Mouse (Mus musculus): ENCODE data around the gene Cacna2d3. TPM values are rescaled to one million over a fixed set of nuclear protein-coding genes. Genes with fewer than 3 reads are reported as not detected.
A peak's percentile ranks its signal among the peaks of the same experiment; 100 is the strongest.

Cacna2d3 gene
- polyA plus RNA-seq, 1 experiment from 2014 or later, result not detected

DNA sequence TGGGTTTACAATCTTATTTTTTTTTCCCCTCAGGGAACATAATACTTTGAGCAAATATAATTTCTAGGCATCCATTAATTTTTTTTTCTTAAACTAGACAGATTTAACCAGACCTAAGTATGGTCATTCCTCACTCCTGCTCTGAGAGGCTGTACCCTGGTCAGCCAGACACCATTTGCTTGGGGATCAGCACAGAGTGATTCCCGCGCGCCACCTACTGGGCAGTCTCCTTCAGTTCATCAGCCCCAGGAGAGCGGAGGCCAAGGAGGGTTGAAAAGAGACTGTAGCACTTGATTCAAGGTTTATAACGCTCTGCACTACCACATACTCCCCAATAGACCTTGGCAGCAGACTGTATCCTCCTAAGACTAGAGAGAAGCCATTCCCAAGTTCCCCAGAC lies 631.6 kb downstream of the Cacna2d3 start:
- Histone ChIP-seq H3K9ac (replicated peaks) (no peak overlapping the region), H3K9me3 (ENCODE audit: low read length) (no peaks in the 10 kb centered on the region), H3K36me3 (replicated peaks; ENCODE audit: insufficient read depth, low read length) (no peaks in the 10 kb centered on the region), H3K27me3 (ENCODE audit: insufficient read depth, low read length) (no peaks in the 10 kb centered on the region), H3K4me1 (ENCODE audit: insufficient read depth) (no peaks in the 10 kb centered on the region), H3K4me3 (ENCODE audit: low read depth, low read length) (no peak overlapping the region), H3K4me2 (ENCODE audit: low read depth, low read length) (no peak overlapping the region), H3K27ac (ENCODE audit: low read depth) (no peak overlapping the region)
- peak; percentile 75 for DNase-seq
- WGBS (ENCODE audit: insufficient replicate concordance), result 5% methylated on average over 5 of the region's 5 CpGs
- ATAC-seq, result no peak
- TF ChIP-seq CTCF (IDR thresholded peaks at IDR 0.05; ENCODE audit: low read depth) (peak; percentile 80), EP300 (IDR thresholded peaks at IDR 0.05; ENCODE audit: low read depth) (no peak)

GRCm38 (mm10) chr14:29086528-29086927 lies 635.1 kb downstream of the Cacna2d3 start:
- Histone ChIP-seq H3K4me1 (ENCODE audit: insufficient read depth) (no peaks in the 10 kb centered on the region), H3K9ac (replicated peaks) (no peak overlapping the region), H3K4me3 (ENCODE audit: low read depth, low read length) (no peak overlapping the region), H3K36me3 (replicated peaks; ENCODE audit: insufficient read depth, low read length) (no peaks in the 10 kb centered on the region), H3K4me2 (ENCODE audit: low read depth, low read length) (no peak overlapping the region), H3K9me3 (ENCODE audit: low read length) (no peaks in the 10 kb centered on the region), H3K27ac (ENCODE audit: low read depth) (no peak overlapping the region), H3K27me3 (ENCODE audit: insufficient read depth, low read length) (no peaks in the 10 kb centered on the region)
- DNase-seq (no peak), ATAC-seq (no peak)
- TF ChIP-seq EP300 (IDR thresholded peaks at IDR 0.05; ENCODE audit: low read depth) (no peak), CTCF (IDR thresholded peaks at IDR 0.05; ENCODE audit: low read depth) (no peak)
- WGBS (ENCODE audit: insufficient replicate concordance), result 69% methylated on average over 4 of the region's 4 CpGs

- DNase-seq, result no peak
- no peaks in the 10 kb centered on the region for H3K9me3 ChIP-seq (ENCODE audit: low read length)
- no peaks in the 10 kb centered on the region for H3K27me3 ChIP-seq (ENCODE audit: insufficient read depth, low read length)
- H3K36me3 ChIP-seq (replicated peaks; ENCODE audit: insufficient read depth, low read length), result no peaks in the 10 kb centered on the region
- ATAC-seq, result no peak
- no peak overlapping the region for H3K4me2 ChIP-seq (ENCODE audit: low read depth, low read length)
- no peak overlapping the region for H3K4me3 ChIP-seq (ENCODE audit: low read depth, low read length)
- no peak overlapping the region for H3K27ac ChIP-seq (ENCODE audit: low read depth)
- no peak overlapping the region for H3K9ac ChIP-seq (replicated peaks)
- 65% methylated on average over 7 of the region's 7 CpGs for WGBS (ENCODE audit: insufficient replicate concordance)
- no peaks in the 10 kb centered on the region for H3K4me1 ChIP-seq (ENCODE audit: insufficient read depth)
- TF ChIP-seq CTCF (IDR thresholded peaks at IDR 0.05; ENCODE audit: low read depth), result no peak
- TF ChIP-seq EP300 (IDR thresholded peaks at IDR 0.05; ENCODE audit: low read depth), result no peak
Measured at GRCm38 (mm10) chr14:29085493-29086159, 636.0 kb downstream of the Cacna2d3 start.

DNA sequence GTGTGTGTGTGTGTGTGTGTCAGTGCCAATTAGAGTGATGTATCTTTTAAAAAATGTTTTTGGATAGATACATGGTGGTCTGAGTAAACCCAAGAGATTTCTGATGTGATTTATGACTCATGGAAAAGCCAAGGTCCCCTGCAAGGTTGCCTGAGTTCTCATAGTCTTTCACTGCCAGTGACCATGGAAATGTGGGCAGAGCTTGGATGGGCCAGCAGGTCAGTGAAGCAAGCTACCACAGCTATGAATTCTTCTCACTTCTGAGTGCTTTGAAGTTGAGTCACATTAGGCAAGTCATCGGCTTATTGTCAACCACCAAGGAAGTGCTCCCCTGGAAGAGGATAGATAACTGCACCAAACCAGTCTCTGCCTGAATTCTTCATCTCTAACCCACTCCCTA lies 639.5 kb downstream of the Cacna2d3 start:
- Histone ChIP-seq H3K27ac (ENCODE audit: low read depth) (no peak overlapping the region), H3K36me3 (replicated peaks; ENCODE audit: insufficient read depth, low read length) (no peaks in the 10 kb centered on the region), H3K4me3 (ENCODE audit: low read depth, low read length) (no peak overlapping the region), H3K9me3 (ENCODE audit: low read length) (no peaks in the 10 kb centered on the region), H3K9ac (replicated peaks) (no peak overlapping the region), H3K4me1 (ENCODE audit: insufficient read depth) (no peaks in the 10 kb centered on the region), H3K4me2 (ENCODE audit: low read depth, low read length) (no peak overlapping the region), H3K27me3 (ENCODE audit: insufficient read depth, low read length) (no peaks in the 10 kb centered on the region)
- ATAC-seq, result no peak
- TF ChIP-seq CTCF (IDR thresholded peaks at IDR 0.05; ENCODE audit: low read depth), result no peak
- no peak for TF ChIP-seq EP300 (IDR thresholded peaks at IDR 0.05; ENCODE audit: low read depth)
- WGBS (ENCODE audit: insufficient replicate concordance), result 78% methylated on average over 1 of the region's 1 CpGs
- DNase-seq, result no peak

GRCm38 (mm10) chr14:29080630-29081029 lies 641.0 kb downstream of the Cacna2d3 start:
- Histone ChIP-seq H3K27me3 (ENCODE audit: insufficient read depth, low read length) (no peaks in the 10 kb centered on the region), H3K36me3 (replicated peaks; ENCODE audit: insufficient read depth, low read length) (no peaks in the 10 kb centered on the region), H3K4me2 (ENCODE audit: low read depth, low read length) (no peak overlapping the region), H3K9ac (replicated peaks) (no peak overlapping the region), H3K4me1 (ENCODE audit: insufficient read depth) (no peaks in the 10 kb centered on the region), H3K4me3 (ENCODE audit: low read depth, low read length) (no peak overlapping the region), H3K9me3 (ENCODE audit: low read length) (no peaks in the 10 kb centered on the region), H3K27ac (ENCODE audit: low read depth) (no peak overlapping the region)
- no peak for DNase-seq
- TF ChIP-seq CTCF (IDR thresholded peaks at IDR 0.05; ENCODE audit: low read depth) (no peak), EP300 (IDR thresholded peaks at IDR 0.05; ENCODE audit: low read depth) (no peak)
- ATAC-seq, result no peak
- WGBS (ENCODE audit: insufficient replicate concordance), result 59% methylated on average over 4 of the region's 4 CpGs

GRCm38 (mm10) chr14:29080228-29080627 lies 641.4 kb downstream of the Cacna2d3 start:
- 71% methylated on average over 4 of the region's 4 CpGs for WGBS (ENCODE audit: insufficient replicate concordance)
- ATAC-seq (no peak), DNase-seq (no peak)
- Histone ChIP-seq H3K36me3 (replicated peaks; ENCODE audit: insufficient read depth, low read length) (no peaks in the 10 kb centered on the region), H3K9me3 (ENCODE audit: low read length) (no peaks in the 10 kb centered on the region), H3K27me3 (ENCODE audit: insufficient read depth, low read length) (no peaks in the 10 kb centered on the region), H3K27ac (ENCODE audit: low read depth) (no peak overlapping the region), H3K4me1 (ENCODE audit: insufficient read depth) (no peaks in the 10 kb centered on the region), H3K4me2 (ENCODE audit: low read depth, low read length) (no peak overlapping the region), H3K4me3 (ENCODE audit: low read depth, low read length) (no peak overlapping the region), H3K9ac (replicated peaks) (no peak overlapping the region)
- TF ChIP-seq EP300 (IDR thresholded peaks at IDR 0.05; ENCODE audit: low read depth) (no peak), CTCF (IDR thresholded peaks at IDR 0.05; ENCODE audit: low read depth) (no peak)

Data from liver, postnatal 0 days (tissue).